Mouse (Mus musculus): ENCODE measurements around the gene Gm38119. TPM values are rescaled to one million over a fixed set of nuclear protein-coding genes. Genes with fewer than 3 reads are reported as not detected.

Gm38119 gene
- not detected for total RNA-seq (2021)

- DNase-seq: no peak
These were observed at the start of gene Gm38119 for GRCm38 (mm10) chr3:92738996-92739395. Gm38119 (minus strand) TSS chr3:92739096.

GRCm38 (mm10) chr3:92778799-92779198, 39.9 kb upstream of the Gm38119 start, which contains the start of gene Lce1i:
Lce1i (minus strand) TSS chr3:92778899.
- no peak for DNase-seq

- DNase-seq: no peak
These were observed 32.7 kb upstream of the Gm38119 start for GRCm38 (mm10) chr3:92771573-92771972.

- no peak for DNase-seq
These were observed 26.1 kb upstream of the Gm38119 start, which contains the start of gene Lce1h for GRCm38 (mm10) chr3:92764965-92765364. Lce1h (minus strand) TSS chr3:92765065.

GRCm38 (mm10) chr3:92753197-92753596, 14.3 kb upstream of the Gm38119 start:
- no peak for DNase-seq

DNA sequence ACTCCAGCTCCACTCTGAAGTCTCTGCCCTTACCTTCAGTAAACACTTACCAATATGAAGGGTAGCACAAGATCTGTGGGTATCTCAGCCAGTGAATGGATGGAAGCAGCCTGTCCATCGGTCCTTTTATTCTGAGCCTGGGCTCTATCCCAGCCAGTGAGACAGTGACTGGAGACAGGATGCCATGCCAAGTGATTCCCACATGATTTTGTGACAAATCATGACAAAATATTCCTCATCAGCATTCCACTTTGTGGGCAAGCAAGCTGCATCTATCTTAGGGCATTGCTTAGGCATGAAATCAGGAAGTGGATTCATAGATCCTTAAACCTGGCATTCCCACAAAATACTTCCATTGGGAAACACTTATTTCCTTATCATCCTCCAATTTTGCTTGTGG, 13.3 kb upstream of the Gm38119 start, which contains the start of gene Lce1g:
Gene Lce1g, minus strand, starts transcription at position 101 of the 400 bp plus-strand sequence.
- no peak for DNase-seq

- no peak for DNase-seq
These were observed 16.3 kb downstream of the Gm38119 start for GRCm38 (mm10) chr3:92722631-92723030.

GRCm38 (mm10) chr3:92720250-92720649, 18.6 kb downstream of the Gm38119 start, which contains the start of gene Lce1f:
Lce1f (minus strand) TSS chr3:92720350.
- DNase-seq: no peak

DNA sequence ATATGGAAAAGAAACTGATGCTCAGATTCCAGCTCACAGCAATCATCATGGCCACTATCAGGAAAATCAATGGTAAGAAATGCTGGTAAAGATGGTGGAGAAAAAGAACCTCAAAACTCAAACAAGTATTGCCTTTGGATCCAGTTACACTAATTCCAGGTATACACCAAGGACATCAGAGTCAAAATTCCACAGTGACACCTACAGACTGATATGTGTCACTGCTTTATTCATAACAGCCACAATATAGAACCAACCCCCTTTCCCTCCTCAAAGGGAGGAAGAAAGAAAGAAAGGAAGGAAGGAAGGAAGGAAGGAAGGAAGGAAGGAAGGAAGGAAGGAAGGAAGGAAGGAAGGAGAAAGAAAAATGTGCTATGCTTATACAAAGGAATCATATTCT, 23.8 kb downstream of the Gm38119 start:
- DNase-seq: no peak

- no peak for DNase-seq
These were observed 29.9 kb downstream of the Gm38119 start, which contains the start of gene Lce1e for GRCm38 (mm10) chr3:92708974-92709373. Lce1e (minus strand) TSS chr3:92709074.

- DNase-seq: no peak
These were observed 44.3 kb downstream of the Gm38119 start for GRCm38 (mm10) chr3:92694613-92695012.

- no peak for DNase-seq
These were observed 47.2 kb downstream of the Gm38119 start for GRCm38 (mm10) chr3:92691688-92692087.

- peak; percentile 34 for DNase-seq
These were observed 49.7 kb downstream of the Gm38119 start for GRCm38 (mm10) chr3:92689154-92689553.

Other genes starting within 250 kb of the Gm38119 start
- not detected for gene Sprr4, start 238.6 kb downstream of the Gm38119 start, total RNA-seq (2021)
- gene 2310046K23Rik, start 204.6 kb downstream of the Gm38119 start, total RNA-seq (2021): not detected
- not detected for gene Ivl, start 165.4 kb downstream of the Gm38119 start, total RNA-seq (2021)
- not detected for gene Smcp, start 150.1 kb downstream of the Gm38119 start, total RNA-seq (2021)
- gene 2210017I01Rik, start 131.6 kb downstream of the Gm38119 start, total RNA-seq (2021): not detected
- gene Lce6a, start 117.4 kb downstream of the Gm38119 start, total RNA-seq (2021): not detected
- gene Lce1a1, start 90.8 kb downstream of the Gm38119 start, total RNA-seq (2021): not detected
- gene Lce1b, start 82.2 kb downstream of the Gm38119 start, total RNA-seq (2021): not detected
- gene Lce1a2, start 68.8 kb downstream of the Gm38119 start, total RNA-seq (2021): not detected
- gene Lce1c, start 59.8 kb downstream of the Gm38119 start, total RNA-seq (2021): not detected
- gene Lce1d, start 51.9 kb downstream of the Gm38119 start, total RNA-seq (2021): not detected
- gene Lce1e, start 30.0 kb downstream of the Gm38119 start, total RNA-seq (2021): not detected
- not detected for gene Lce1f, start 18.7 kb downstream of the Gm38119 start, total RNA-seq (2021)
- gene Lce1g, start 13.2 kb upstream of the Gm38119 start, total RNA-seq (2021): not detected
- not detected for gene Lce1h, start 26.0 kb upstream of the Gm38119 start, total RNA-seq (2021)
- not detected for gene Lce1i, start 39.8 kb upstream of the Gm38119 start, total RNA-seq (2021)
- gene Lce1j, start 51.4 kb upstream of the Gm38119 start, total RNA-seq (2021): not detected
- gene Lce1k, start 68.8 kb upstream of the Gm38119 start, total RNA-seq (2021): not detected
- gene Kprp, start 88.2 kb upstream of the Gm38119 start, total RNA-seq (2021): not detected
- gene Lce1l, start 112.2 kb upstream of the Gm38119 start, total RNA-seq (2021): not detected
- not detected for gene 2310050C09Rik, start 131.1 kb upstream of the Gm38119 start, total RNA-seq (2021)
- gene Lce3a, start 187.1 kb upstream of the Gm38119 start, total RNA-seq (2021): not detected
- not detected for gene Lce3b, start 193.9 kb upstream of the Gm38119 start, total RNA-seq (2021)
- gene Lce3c, start 205.4 kb upstream of the Gm38119 start, total RNA-seq (2021): not detected
- gene Lce3d, start 218.3 kb upstream of the Gm38119 start, total RNA-seq (2021): not detected
- not detected for gene Lce3e, start 228.0 kb upstream of the Gm38119 start, total RNA-seq (2021)